Mouse (Mus musculus): ENCODE data around the gene Txnrd1. TPM values are rescaled to one million over a fixed set of nuclear protein-coding genes. Genes with fewer than 3 reads are reported as not detected.

The Txnrd1 gene
- total and polyA plus RNA-seq, 2 experiments from 2014 or later = 64.8 to 80.0 TPM

DNA sequence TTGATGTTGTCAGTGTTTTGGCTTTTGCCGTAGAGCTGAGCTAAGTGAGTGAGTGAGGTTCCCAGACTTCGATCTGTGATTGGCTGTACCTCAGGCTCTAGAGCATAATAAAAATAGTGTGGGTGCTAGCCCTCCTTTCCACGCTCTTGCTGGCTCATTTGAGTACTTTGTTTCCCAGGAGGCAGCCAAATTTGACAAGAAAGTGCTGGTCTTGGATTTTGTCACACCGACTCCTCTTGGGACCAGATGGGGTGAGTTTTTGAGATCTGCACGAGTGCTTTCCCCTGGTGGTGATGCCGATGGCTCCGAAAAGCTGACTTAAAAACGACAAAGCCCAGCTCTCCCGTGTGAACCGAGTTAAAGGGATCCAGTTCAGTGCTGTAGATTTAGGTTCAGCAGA lies 41.7 kb downstream of the Txnrd1 start:
- Histone ChIP-seq H3K4me2 (ENCODE audit: low read depth, low read length) (no peak overlapping the region), H3K4me1 (ENCODE audit: insufficient read depth, low read length) (no peaks in the 10 kb centered on the region), H3K27ac (no peak overlapping the region), H3K9me3 (ENCODE audit: low read length) (no peaks in the 10 kb centered on the region), H3K9ac (replicated peaks; ENCODE audit: low read length) (no peak overlapping the region), H3K4me3 (ENCODE audit: low read length) (no peak overlapping the region), H3K27me3 (ENCODE audit: insufficient read depth, low read length) (no peaks in the 10 kb centered on the region), H3K36me3 (ENCODE audit: insufficient read depth, low read length) (peaks cover 47% of the 10 kb centered on the region)
- 90% methylated on average over 10 of the region's 10 CpGs for WGBS
- DNase-seq (ENCODE audit: low spot score) (no peak), ATAC-seq (no peak)
- TF ChIP-seq CTCF (IDR thresholded peaks at IDR 0.05; ENCODE audit: low read depth) = no peak

DNA sequence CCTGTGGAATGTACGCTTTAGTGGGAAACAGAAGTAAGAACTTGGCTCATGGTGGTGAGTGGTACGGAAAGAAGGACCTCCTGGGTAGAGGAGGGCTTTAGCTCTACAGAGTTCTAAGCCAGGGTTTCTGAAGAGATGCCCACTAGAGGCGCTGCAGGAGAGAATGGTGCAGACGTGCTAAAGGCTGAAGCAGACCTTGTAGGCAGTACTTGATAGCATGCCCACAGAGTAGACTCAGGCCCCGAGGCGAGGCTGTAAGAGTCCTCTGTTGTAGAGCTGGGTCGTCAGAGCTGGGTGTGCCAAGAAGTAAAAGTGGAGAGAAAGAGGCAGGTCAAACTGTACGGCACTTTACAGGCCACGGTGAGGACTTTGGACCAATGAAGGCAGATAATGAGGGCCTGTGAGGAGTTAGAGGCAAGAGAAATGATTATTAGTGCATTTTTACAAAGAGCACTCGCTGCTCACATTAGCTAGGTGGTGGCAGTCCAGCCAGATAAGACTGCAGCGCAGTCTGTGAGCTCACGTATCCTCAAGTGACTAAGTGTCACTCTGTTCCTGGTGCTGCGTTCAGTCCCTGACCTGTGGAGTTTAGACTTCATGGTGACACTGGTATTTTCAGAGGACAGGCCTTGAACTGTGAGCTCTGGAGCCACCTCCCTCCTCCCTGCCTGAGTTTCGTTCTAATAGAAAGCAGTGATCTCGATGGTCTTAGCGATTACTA lies 42.5 kb downstream of the Txnrd1 start:
- WGBS = 79% methylated on average over 16 of the region's 16 CpGs
- Histone ChIP-seq H3K4me3 (ENCODE audit: low read length) (no peak overlapping the region), H3K9ac (replicated peaks; ENCODE audit: low read length) (no peak overlapping the region), H3K4me1 (ENCODE audit: insufficient read depth, low read length) (no peaks in the 10 kb centered on the region), H3K36me3 (ENCODE audit: insufficient read depth, low read length) (peaks cover 55% of the 10 kb centered on the region), H3K27ac (no peak overlapping the region), H3K4me2 (ENCODE audit: low read depth, low read length) (no peak overlapping the region), H3K27me3 (ENCODE audit: insufficient read depth, low read length) (no peaks in the 10 kb centered on the region), H3K9me3 (ENCODE audit: low read length) (no peaks in the 10 kb centered on the region)
- peak; percentile 52 for TF ChIP-seq CTCF (IDR thresholded peaks at IDR 0.05; ENCODE audit: low read depth)
- DNase-seq (ENCODE audit: low spot score) (peak; percentile 21), ATAC-seq (0 out of 2 replicates have a peak, but pooled peaks have one; percentile 56)

DNA sequence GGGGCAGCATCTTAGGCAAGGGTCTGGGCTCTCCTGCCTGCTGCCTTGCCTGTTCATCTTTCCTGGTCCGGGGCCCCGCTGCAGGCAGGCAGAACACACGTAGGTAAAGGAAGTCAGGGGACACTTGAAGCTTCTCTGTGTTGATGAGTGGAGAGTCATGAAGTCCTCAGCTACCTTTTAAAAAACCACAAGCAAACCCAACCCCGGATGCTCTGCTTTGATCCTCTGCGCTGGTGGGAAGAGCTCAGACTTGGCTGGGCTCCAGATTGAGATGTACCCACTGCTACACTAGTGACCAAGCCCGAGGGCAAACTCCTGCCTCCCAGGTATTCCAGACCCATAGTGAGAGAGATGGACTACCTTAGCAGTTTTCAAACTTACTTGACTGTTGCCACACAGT lies 53.6 kb downstream of the Txnrd1 start:
- H3K27me3 ChIP-seq (ENCODE audit: insufficient read depth, low read length) = no peaks in the 10 kb centered on the region
- H3K4me2 ChIP-seq (ENCODE audit: low read depth, low read length) = no peak overlapping the region
- no peak for TF ChIP-seq CTCF (IDR thresholded peaks at IDR 0.05; ENCODE audit: low read depth)
- DNase-seq (ENCODE audit: low spot score) (no peak), ATAC-seq (no peak)
- no peaks in the 10 kb centered on the region for H3K4me1 ChIP-seq (ENCODE audit: insufficient read depth, low read length)
- WGBS = 92% methylated on average over 6 of the region's 6 CpGs
- no peak overlapping the region for H3K27ac ChIP-seq
- H3K36me3 ChIP-seq (ENCODE audit: insufficient read depth, low read length) = peaks cover 53% of the 10 kb centered on the region
- H3K9me3 ChIP-seq (ENCODE audit: low read length) = no peaks in the 10 kb centered on the region
- H3K4me3 ChIP-seq (ENCODE audit: low read length) = no peak overlapping the region
- H3K9ac ChIP-seq (replicated peaks; ENCODE audit: low read length) = no peak overlapping the region

DNA sequence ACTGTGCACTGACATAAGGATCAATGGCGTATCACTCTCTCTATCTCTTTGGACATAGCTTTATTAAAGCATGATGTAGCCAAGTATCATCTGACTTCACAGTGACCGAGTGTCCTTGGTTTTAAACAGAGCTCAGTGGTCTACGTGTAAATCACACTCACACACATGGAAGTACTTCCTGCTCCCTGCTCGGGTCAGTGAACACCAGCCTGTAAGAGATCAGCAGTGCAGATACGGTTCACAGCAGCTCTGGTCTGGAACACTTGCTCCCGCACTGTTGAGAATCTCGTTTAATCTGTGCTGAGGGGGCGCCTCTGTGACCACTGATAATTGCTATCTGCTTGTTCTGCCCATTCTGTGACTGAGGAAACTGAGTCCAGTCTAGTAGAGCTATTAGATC lies 54.8 kb downstream of the Txnrd1 start:
- no peak overlapping the region for H3K4me2 ChIP-seq (ENCODE audit: low read depth, low read length)
- H3K27ac ChIP-seq = no peak overlapping the region
- no peak for TF ChIP-seq CTCF (IDR thresholded peaks at IDR 0.05; ENCODE audit: low read depth)
- no peaks in the 10 kb centered on the region for H3K4me1 ChIP-seq (ENCODE audit: insufficient read depth, low read length)
- no peak overlapping the region for H3K9ac ChIP-seq (replicated peaks; ENCODE audit: low read length)
- WGBS = 91% methylated on average over 8 of the region's 8 CpGs
- DNase-seq (ENCODE audit: low spot score) = no peak
- H3K36me3 ChIP-seq (ENCODE audit: insufficient read depth, low read length) = peaks cover 41% of the 10 kb centered on the region
- no peaks in the 10 kb centered on the region for H3K27me3 ChIP-seq (ENCODE audit: insufficient read depth, low read length)
- H3K4me3 ChIP-seq (ENCODE audit: low read length) = no peak overlapping the region
- no peaks in the 10 kb centered on the region for H3K9me3 ChIP-seq (ENCODE audit: low read length)
- ATAC-seq = no peak

DNA sequence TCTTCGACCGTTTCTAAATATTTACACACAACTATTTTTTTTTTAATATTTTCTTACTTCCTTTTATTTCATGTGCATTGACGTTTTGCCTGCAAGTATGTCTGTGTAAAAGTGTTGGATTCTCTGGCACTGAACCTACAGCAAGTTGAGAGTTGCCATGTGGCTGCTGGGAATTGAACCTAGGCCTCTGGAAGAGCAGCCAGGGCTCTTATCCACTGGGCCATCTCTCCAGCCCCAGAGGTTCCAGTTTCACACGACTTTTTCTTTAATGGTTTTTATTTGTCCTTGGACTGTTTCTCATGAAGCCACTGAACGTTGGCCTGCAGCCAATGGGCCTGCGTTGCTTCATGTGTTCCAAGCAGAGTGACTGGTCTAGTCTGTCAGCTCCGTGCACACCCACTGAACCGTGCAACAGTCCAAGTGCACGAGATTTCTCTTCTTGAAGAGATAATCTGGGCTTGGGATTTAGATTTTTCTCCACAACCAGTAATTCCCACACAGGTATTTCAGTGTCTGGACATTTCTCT lies 55.8 kb downstream of the Txnrd1 start:
- no peak for ATAC-seq

DNA sequence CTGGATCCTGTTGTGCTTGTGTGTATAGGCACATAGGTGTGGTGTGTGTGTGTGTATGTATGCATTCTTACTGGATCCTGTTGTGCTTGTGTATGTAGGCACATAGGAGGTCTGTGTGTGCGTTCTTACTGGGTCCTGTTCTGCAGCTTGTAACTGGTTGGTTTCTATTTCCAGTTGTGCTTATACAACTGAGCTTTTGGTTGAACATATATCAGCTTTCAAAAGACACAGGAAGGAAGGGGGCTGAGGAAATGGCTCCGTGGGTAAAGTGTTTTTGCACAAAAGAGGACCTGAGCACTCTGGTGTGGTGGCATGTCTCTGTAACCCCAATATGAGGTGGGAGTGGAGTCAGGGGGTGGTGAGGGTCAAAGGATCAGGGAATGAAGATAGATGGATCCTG lies 57.2 kb downstream of the Txnrd1 start:
- TF ChIP-seq CTCF (IDR thresholded peaks at IDR 0.05; ENCODE audit: low read depth) = no peak
- Histone ChIP-seq H3K9ac (replicated peaks; ENCODE audit: low read length) (no peak overlapping the region), H3K4me3 (ENCODE audit: low read length) (no peak overlapping the region), H3K36me3 (ENCODE audit: insufficient read depth, low read length) (peaks cover 26% of the 10 kb centered on the region), H3K4me2 (ENCODE audit: low read depth, low read length) (no peak overlapping the region), H3K4me1 (ENCODE audit: insufficient read depth, low read length) (no peaks in the 10 kb centered on the region), H3K27ac (no peak overlapping the region), H3K27me3 (ENCODE audit: insufficient read depth, low read length) (no peaks in the 10 kb centered on the region), H3K9me3 (ENCODE audit: low read length) (no peaks in the 10 kb centered on the region)
- 82% methylated on average over 2 of the region's 2 CpGs for WGBS
- no peak for DNase-seq (ENCODE audit: low spot score)
- ATAC-seq = no peak

More for the DNA sequence above, 55.8 kb downstream of the Txnrd1 start:
- Histone ChIP-seq H3K27ac (no peak overlapping the region), H3K36me3 (ENCODE audit: insufficient read depth, low read length) (peaks cover 32% of the 10 kb centered on the region), H3K27me3 (ENCODE audit: insufficient read depth, low read length) (no peaks in the 10 kb centered on the region), H3K4me3 (ENCODE audit: low read length) (no peak overlapping the region), H3K9ac (replicated peaks; ENCODE audit: low read length) (no peak overlapping the region), H3K9me3 (ENCODE audit: low read length) (no peaks in the 10 kb centered on the region), H3K4me2 (ENCODE audit: low read depth, low read length) (no peak overlapping the region), H3K4me1 (ENCODE audit: insufficient read depth, low read length) (no peaks in the 10 kb centered on the region)
- TF ChIP-seq CTCF (IDR thresholded peaks at IDR 0.05; ENCODE audit: low read depth) = no peak
- peak; percentile 71 for DNase-seq (ENCODE audit: low spot score)
- WGBS = 53% methylated on average over 9 of the region's 9 CpGs

DNA sequence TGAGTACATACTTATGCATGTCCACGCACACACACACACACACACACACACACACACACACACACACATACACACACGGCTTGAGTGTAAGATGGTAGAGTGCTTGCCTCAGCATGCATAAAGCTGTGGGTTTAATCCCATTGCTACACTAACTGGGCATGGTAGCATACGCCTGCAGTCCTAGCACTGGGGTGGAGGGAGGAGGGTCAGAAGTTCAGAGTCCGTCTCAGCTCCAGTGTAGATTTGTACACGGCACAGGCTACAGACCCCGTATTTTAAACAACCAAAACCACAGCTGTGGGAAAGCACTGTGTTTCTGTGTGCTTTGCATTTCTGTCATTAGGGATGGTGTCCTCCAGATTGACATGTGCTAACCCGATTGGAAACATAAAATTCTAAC lies 57.7 kb downstream of the Txnrd1 start:
- DNase-seq (ENCODE audit: low spot score) (no peak), ATAC-seq (no peak)
- TF ChIP-seq CTCF (IDR thresholded peaks at IDR 0.05; ENCODE audit: low read depth) = no peak
- peaks cover 26% of the 10 kb centered on the region for H3K36me3 ChIP-seq (ENCODE audit: insufficient read depth, low read length)
- H3K27ac ChIP-seq = no peak overlapping the region
- H3K9ac ChIP-seq (replicated peaks; ENCODE audit: low read length) = no peak overlapping the region
- H3K4me2 ChIP-seq (ENCODE audit: low read depth, low read length) = no peak overlapping the region
- H3K27me3 ChIP-seq (ENCODE audit: insufficient read depth, low read length) = no peaks in the 10 kb centered on the region
- WGBS = 78% methylated on average over 7 of the region's 7 CpGs
- no peaks in the 10 kb centered on the region for H3K4me1 ChIP-seq (ENCODE audit: insufficient read depth, low read length)
- H3K9me3 ChIP-seq (ENCODE audit: low read length) = no peaks in the 10 kb centered on the region
- no peak overlapping the region for H3K4me3 ChIP-seq (ENCODE audit: low read length)
